Mouse (Mus musculus) megakaryocyte-erythroid progenitor cell, adult 5-6 weeks (primary cell): ENCODE measurements at regions not wholly inside any gene's neighbourhood (a gene's known extent, or its start where the extent isn't known, plus 50 kb on each side); places are given as distances from the start of the nearest gene placed in this dataset.

Experiments
- ATAC-seq: replicated peaks from 2 replicates; pipeline ENCODE4 v1.8.0; 2016; ENCODE audit warnings: mild to moderate bottlenecking, inconsistent platforms; ENCODE audit not compliant: severe bottlenecking, poor library complexity, low FRiP score, low TSS enrichment

DNA sequence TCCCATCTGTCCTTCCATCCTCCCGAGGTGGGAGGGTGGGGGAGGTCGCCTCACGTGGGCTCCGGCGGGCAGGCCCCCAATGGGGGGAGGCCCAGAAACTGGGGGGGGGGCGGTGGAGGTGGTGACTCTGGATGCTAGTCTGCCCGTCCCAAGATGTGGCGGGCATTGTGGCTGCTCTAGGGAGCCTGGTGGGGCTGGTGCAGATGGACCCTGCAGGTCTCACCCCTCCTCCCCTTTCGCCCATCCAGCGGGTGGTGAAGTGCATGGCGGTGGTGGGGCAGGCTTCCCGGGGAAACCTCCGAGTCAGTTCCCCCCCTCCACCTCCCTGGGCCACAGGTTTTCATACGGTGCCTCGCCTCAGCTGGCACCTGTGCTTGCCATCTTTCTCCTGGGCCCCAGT is 88.6 kb downstream of the Inhba start:
- ATAC-seq: no peak

DNA sequence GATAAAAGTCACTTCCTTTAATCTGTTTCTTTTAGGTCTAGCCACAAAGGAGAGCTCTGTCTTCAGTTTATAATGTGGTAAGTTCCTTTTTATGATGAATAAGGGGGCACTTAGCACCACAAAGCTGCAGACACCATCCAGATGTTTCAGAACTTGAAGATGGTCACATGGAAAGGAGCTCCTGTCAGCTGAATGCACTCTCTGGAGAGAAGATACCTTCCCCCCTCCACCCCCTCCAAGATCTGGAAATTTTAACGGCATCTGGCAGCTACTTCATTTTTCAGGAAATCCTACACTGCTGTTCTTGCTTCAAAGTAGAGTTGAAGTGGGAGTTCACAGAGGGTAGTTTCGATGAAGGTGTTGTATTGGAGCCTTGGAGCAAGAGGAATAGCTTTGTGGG is 103.2 kb downstream of the Inhba start:
- ATAC-seq: no peak

DNA sequence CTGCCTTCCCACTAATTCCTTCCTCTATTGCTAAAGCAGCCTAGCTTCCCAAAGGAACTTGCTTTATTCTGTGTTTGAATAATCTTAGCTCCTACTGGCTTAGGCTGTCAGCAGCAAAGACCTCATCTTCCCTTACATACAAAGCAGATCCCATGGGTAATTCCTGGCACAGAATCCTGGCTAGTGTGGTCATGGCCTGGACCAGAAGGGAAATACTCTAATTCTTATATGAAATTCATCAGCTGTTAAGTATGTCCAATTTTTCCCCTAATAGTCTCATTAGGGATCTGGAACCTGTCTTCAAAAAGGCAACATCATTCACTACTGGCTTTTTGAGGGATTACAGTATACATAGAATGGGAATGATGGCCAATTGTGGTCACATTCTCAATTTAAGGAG is 135.0 kb downstream of the Inhba start:
- ATAC-seq: no peak

DNA sequence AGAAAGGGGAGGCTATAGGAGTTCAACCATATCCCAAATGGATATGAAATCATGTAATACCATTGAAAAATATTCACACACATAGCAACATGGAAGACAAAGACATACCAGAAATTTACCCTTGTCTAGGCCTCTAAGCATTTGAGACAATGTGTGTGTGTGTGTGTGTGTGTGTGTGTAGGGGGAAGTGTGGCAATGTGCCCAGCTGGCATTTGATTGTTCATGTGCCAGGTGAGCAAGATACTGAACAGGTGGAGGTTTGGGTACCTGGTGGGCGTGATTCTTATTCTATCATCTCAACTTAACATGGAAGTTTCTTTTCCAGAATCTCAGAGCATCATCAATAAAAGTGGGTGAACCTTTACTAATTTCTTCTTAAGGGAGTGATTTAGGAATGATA is 143.3 kb downstream of the Inhba start:
- no peak for ATAC-seq

DNA sequence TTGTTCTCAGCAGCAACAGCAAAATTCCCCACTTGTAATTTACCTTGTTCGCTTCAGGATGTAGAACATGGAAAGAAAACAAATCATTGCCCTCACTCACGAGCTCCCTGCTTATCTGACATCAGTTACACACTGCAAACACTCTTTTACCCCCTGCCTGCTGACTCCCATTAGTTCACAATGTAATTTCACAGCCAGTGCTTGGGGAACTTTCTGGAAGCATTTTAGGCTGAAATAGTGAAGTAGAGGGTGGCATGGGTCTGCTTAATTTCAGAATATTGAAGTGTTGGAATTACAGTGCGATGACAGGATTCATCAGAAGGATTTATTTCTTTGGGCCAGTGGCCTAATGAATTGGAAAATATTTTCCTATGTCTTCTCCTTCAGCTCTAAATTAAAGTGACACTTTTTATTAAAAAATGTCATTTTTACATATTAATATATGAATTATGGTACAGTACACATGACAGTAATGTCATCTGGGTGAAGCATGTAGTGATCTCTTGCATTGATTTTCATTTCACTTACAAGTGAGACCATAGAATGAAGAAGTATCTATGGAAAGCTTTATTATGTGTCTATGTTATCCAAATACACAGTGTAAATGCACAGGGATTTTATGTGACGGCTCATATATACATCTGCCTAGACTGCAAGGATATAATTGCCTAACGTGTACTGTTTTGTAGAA is 153.7 kb downstream of the Inhba start:
- ATAC-seq: no peak

DNA sequence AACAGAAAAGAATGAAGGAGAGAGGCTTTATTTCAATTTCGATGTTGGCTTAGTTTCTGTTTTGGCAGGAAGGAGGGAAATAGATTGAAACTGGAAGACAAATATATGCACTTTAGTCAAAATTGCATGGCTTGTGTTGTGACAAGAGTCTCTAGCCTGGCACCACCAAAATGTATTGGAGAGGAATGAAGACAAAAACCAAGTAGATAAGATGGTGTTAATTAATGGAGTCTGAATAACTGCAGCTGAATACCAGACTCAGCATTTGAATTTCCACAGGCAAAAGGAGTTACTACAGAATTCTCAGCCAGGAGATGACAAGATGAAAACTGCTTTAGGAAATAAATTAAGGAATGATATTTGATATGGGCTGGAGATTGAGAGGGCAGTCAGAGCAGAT is 185.0 kb downstream of the Inhba start:
- ATAC-seq: no peak

DNA sequence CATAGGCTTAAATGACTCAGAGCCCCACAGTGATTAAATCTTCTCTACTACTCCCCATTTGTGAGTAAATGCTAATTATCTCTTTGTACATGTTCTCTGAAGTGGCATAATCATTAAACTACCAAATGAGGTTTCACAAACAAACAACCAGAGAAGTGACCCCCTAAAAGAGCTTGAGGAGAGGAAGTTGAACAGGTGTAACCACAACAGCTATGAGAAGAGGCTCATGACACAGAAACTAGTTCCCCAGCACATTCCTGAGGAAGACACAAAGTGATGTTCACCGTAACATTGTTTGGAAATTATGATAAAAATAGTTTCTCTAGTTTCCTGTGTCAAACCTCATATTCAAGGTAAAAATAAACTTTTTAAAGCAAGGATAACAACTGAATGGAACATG is 188.4 kb downstream of the Inhba start:
- ATAC-seq: no peak

DNA sequence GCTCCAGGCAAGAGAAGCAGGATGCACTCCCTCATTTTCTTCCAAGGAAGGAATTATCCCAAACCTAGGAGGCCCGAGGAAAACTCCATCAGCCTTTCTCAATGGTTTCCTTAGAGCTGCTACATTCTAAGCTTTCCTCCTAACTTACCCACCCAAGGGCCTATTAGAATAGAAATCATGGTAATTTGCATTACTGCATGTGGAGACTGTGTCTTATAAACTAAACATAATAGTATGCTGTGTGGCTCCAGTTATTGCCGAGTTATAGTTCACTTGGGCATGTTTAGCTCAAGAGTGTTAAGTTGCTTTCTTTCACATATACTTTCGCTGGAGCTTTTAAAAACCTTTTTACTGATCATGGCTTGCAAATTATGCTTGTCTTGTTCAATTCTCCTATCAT is 191.5 kb downstream of the Inhba start:
- ATAC-seq: no peak

DNA sequence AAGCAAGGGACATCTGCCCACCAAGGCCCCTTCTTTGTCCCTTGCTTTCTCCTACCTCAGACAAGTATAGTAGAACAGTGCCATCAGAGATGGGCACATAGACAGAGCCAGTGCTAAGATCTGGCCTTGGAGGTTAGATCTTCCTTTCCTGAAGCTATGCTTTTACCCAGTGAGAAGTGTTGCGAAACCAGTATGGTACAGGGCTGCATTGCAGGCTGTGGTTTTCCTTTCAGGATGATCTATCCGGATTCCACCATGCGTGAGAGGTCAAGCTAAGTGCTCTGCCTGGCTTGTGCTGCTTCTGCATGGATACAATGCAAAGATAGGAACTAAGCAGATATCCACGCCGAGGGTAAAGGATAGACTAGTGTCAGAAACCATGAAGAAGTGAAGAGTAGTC is 192.4 kb downstream of the Inhba start:
- ATAC-seq: no peak

DNA sequence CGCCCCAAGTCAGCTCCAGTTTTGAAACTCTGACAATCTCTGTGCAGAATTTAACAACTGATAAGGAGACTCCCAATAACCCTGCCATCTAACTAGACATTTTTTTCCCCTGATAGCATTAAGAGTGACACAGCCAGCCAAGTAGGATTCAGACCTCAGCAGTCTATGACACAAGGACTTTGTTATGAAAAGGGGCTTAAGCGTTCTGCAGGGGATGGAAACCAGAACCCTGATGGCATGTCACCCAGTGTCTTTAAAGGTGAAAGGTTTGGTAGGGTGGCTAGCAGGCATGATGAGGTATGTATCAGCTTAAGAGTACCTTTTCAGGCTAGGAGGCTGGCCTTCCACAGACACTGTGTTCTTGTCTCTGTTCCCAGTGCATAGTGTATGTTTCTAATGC is 199.8 kb downstream of the Inhba start:
- no peak for ATAC-seq

DNA sequence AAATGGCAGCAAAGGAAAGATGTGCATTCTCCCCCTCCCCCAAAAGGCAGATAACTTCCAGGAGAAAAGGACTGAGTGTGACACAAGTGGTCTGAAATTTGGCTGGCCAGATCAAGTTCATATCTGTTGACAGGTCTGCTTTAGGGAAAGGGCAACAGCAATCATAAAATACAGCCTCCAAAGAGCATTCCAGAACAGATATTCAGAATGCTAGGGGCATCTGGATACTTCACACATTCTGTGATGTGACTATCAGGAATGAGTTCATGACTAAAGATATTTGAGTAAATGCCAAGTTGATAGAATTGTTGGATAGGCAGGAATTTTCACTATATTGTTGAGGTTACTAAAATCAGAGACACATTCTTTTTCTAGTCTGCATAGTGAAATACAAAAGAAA is 208.2 kb downstream of the Inhba start:
- no peak for ATAC-seq

DNA sequence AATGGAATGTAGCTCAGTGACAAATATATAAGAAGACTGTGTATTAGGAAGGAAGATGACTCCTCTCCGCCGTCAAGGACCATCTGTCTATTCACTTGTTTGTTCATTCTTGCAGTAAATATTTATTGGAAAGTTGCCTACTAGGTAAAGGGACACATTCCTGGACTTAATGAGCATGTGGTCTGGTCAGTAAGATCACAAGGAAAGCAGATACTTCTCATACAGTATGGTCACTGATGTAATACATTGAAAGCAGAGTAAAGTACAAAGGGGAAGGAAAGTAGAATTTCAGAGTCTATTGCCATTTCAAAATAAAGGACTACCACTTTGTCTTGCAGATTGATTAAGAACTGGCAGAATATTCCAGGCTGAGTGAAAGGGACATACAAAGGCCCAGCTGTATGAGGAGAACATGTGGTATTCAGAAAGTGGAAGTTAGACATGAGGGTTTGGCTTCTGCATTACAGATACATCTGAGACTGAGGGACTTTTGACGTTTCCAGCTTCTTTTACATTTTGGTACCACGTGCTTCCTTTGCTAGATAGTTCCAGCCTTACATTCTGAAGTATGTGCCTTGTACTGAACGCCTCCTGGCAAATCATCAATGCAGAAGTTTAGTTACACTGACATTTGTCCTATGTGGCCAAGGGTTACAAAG is 211.4 kb downstream of the Inhba start:
- no peak for ATAC-seq

DNA sequence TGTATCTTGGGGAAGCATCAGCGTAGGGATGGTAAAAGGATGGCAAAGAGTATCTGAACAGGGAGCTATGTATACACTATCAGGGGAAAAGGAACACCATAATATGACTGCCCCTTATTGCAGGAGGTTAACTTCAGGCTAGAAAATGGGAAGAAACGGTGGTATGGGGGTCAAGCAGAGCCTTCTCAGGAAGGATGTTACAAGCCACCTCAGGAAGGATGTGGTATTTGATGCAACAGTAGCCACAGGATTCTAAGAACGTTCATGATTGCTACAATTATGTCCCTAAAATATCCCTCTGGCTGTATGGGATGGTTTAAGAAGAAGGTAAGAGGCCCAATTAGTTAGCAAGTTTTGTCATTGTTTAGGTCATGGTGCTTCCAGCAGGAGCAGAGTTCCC is 249.5 kb downstream of the Inhba start:
- no peak for ATAC-seq

DNA sequence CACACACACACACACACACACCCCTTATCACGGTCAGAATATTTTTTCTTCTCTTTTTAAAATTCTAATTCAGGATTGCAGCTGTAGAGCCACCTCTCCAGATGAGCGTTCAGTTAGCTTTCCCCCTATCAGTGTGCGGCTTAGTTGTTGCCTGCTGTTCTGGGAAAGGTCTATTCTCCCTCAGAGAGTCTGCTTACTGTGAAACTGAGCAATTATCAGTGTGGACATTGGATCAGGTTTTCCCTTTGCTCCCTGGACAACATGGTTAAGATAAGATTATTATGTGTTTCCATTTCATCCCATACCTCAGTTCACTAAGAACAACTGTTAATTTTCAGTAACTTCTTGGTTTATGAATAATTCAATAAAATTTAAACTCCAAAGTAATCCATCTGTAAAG is 268.3 kb downstream of the Inhba start:
- ATAC-seq: no peak

DNA sequence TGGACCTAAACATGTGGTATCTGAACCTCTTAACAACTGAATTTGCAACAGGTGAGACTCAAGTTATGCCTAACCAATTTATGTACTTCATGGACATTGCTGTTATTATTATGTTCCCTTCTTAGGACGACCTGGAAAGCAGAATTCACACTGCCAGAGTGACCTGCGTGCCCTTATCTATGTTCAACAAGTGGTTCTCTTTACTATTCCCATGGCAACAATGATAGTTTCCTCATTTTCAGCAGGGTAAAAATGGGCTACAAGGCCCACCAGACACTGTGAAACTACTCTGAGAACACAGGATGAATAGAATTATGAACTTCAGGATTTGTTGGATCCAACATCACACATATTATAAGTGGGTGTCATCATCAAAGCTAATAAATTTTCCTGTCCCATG is 269.1 kb downstream of the Inhba start:
- ATAC-seq: no peak

DNA sequence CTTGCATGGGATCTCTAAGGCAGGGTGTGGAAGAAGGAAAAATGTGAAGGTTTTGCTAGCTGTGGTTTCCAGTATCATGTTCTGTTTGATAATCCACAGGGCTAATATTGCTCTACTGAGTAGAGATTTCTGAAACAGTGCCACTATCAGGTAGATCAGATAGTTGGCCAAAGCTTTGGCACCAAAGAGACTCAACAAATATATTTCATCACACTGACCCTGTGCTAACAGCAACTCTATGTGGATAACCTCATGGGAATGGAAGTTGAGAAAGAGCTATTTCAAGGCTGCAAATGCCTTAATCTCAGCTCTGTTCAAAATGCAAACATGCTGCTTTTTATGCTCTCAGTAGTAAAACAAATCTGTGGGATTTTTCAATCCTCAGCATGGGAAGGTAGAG is 270.1 kb downstream of the Inhba start:
- no peak for ATAC-seq

DNA sequence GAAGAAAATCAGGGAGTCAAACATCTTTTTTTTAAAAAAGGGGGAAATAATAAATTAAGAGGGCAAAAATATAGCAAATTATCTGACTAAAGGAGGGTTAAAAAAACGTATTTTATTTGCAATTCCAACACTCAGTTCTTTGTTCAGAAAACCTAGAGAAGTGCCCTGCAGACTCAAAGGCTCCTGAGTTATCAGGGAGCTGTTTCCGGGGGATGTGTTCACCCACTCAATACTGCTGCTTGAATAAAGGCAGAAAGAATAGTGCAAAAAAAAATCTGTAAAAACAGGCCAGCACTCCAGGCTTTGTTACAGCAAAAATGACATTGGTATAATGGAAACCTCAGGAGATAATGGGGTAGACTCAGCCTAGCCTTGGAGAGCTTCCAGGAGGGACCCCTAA is 270.6 kb downstream of the Inhba start:
- no peak for ATAC-seq

DNA sequence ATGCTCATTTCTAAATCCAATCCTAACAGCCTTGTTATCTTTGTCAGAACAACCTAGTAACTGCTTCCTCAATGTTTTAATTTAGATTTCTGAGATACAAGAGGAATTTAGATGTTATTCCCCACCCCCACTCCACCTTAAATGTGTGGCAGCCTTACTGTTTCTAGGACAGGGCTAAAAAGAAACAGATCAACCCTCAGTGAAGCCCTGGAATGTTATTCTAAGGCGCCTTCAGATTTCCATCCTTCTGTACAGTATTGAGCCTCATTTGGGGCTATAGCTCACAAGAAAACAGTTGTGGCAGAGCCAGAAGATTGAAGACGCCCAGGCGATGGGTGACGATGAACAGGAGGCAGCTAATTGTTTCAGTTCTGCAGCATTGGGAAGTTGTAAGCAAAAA is 271.7 kb downstream of the Inhba start:
- no peak for ATAC-seq

DNA sequence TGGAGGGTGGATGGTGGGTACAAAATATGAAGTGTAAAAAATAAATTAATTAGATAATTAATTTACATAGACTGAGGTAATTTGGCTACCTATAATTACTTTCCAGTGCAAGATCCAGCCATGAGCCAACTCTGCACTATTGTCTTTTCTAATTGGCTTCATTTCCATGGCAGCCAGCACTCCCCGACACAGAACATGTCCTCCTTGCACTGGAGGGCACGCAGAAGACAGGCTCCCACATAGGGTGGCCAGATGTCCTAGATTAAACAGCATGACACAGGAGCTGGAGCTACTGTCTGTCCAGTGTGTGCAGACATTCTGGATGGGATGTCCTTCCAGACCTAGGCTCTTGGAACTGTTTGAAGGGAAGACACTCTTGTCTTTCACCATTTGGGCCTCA is 278.0 kb downstream of the Inhba start:
- no peak for ATAC-seq

DNA sequence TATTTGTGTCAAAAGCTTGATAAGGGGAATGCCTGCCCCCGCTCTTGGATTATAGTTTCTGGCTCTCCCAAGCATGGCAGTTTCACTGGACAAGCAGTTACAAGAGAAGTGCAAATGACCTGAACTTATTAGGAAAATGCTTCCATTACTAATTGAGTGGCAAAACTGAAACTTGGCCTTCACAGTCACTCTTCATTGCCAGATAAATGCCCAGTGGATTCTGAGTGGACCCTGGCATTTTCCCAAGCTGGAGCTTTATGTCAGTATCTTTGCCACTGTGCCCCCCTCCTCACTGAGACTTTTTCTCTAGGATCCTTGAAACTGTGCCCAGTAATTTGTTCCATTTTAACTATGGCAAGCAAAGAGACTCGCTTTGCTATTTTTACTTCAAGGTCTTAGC is 279.1 kb downstream of the Inhba start:
- ATAC-seq: no peak

DNA sequence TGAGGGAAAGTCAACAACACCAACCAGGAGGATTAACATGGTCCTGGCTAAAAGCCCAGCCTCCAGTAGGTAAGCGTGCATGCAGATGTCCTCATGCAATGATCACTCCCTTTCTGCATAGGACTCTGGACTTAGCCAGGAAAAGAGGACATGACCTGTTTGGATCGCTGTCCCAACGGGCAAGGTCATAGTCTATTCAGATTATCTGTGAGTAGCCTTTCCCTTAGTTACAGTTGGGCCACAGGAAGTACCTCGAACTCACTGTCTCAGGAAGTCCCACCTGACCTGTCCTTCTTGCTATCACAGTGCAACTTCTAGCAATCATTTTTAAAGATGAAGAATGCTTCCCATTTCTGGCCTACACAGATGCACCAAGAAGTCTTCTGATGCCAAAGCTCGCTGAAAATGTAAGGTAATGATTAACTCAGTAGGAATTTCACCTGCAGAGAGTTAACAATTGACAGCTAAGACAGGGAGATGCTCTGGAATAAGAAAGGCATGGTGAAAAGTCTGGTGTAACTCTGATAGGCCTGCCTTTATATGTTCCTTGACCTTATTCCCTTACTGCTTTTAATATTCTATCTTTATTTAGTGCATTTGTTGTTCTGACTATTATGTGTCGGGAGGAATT is 280.1 kb downstream of the Inhba start:
- no peak for ATAC-seq
